In genomic region chr11:119080461-119081147, GRCm38 (mm10) we compare ENCODE assay signal across 12 mouse cellular contexts. TPM values are rescaled to one million over a fixed set of nuclear protein-coding genes. Genes with fewer than 3 reads are reported as not detected.
A peak's percentile ranks its signal among the peaks of the same experiment; 100 is the strongest.
DNase-seq lines count a peak whose midpoint lies in the region; ATAC-seq lines count a peak whose summit lies in the region.
"Had no signal": no experiment of that assay in that cellular context is flagged by ENCODE, and none has a peak within 500 bp of the region (broad histone marks: within the 10 kb centered on the region; RNA-seq: fewer than 3 reads in every experiment).

No protein-coding gene starts in this region.

- H3K4me3 ChIP-seq in kidney, embryonic 16.5 days (ENCODE audit: low read length) = no peak overlapping the region
- H3K4me3 ChIP-seq in forebrain, embryonic 11.5 days (ENCODE audit: low read depth, low read length) = peak overlapping the region; percentile 10; the same call in 1 of the 2 replicates
- H3K4me3 ChIP-seq in intestine, embryonic 16.5 days (ENCODE audit: low read length) = peak overlapping the region; percentile 7; the same call in 1 of the 2 replicates
- H3K4me3 ChIP-seq in neural tube, embryonic 11.5 days (ENCODE audit: low read depth, low read length) = peak overlapping the region; percentile 8; the same call in 1 of the 2 replicates
- H3K4me3 ChIP-seq: megakaryocyte, embryonic 14.5 days had no signal

- H3K9ac ChIP-seq in kidney, embryonic 16.5 days (replicated peaks; ENCODE audit: low read length) = 0 out of 2 replicates have a peak overlapping the region, but pooled peaks have one; percentile 14
- no peak overlapping the region for H3K9ac ChIP-seq in forebrain, embryonic 11.5 days (ENCODE audit: low read length)
- H3K9ac ChIP-seq in intestine, embryonic 16.5 days (ENCODE audit: low read depth, low read length) = 0 out of 2 replicates have a peak overlapping the region, but pooled peaks have one; percentile 19
- 0 out of 2 replicates have a peak overlapping the region, but pooled peaks have one; percentile 4 for H3K9ac ChIP-seq in neural tube, embryonic 11.5 days (ENCODE audit: low read length)

- ATAC-seq in kidney, embryonic 16.5 days (ENCODE audit: low FRiP score, low TSS enrichment) = no peak
- no peak for ATAC-seq in forebrain, embryonic 11.5 days (replicated peaks; ENCODE audit: low FRiP score)
- ATAC-seq in intestine, embryonic 16.5 days = no peak
- no peak for ATAC-seq in neural tube, embryonic 11.5 days (ENCODE audit: insufficient read depth, low FRiP score, low TSS enrichment)

- no peaks in the 10 kb centered on the region for H3K9me3 ChIP-seq in kidney, embryonic 16.5 days (ENCODE audit: low read length)
- no peaks in the 10 kb centered on the region for H3K9me3 ChIP-seq in forebrain, embryonic 11.5 days (ENCODE audit: control insufficient read depth, low read length)
- no peaks in the 10 kb centered on the region for H3K9me3 ChIP-seq in intestine, embryonic 16.5 days (ENCODE audit: control insufficient read depth, low read length)
- no peaks in the 10 kb centered on the region for H3K9me3 ChIP-seq in neural tube, embryonic 11.5 days (ENCODE audit: control insufficient read depth, low read length)
- H3K9me3 ChIP-seq: megakaryocyte, embryonic 14.5 days had no signal

- H3K36me3 ChIP-seq in kidney, embryonic 16.5 days (ENCODE audit: insufficient read depth, low read length) = peaks cover 20% of the 10 kb centered on the region
- no peaks in the 10 kb centered on the region for H3K36me3 ChIP-seq in forebrain, embryonic 11.5 days (ENCODE audit: control insufficient read depth, insufficient read depth, low read length)
- peaks cover 13% of the 10 kb centered on the region for H3K36me3 ChIP-seq in intestine, embryonic 16.5 days (ENCODE audit: control insufficient read depth, insufficient read depth, low read length)
- 0 out of 2 replicates have a peak, but pooled peaks cover 2% of the 10 kb centered on the region for H3K36me3 ChIP-seq in neural tube, embryonic 11.5 days (ENCODE audit: control insufficient read depth, insufficient read depth, low read length)

- DNase-seq in kidney, postnatal 14 days = no peak
- DNase-seq in forebrain, embryonic 11.5 days (ENCODE audit: low spot score) = peak; percentile 62
- peak; percentile 23 for DNase-seq in neural tube, embryonic 11.5 days (ENCODE audit: low spot score)
- no peak for DNase-seq in retina, postnatal 1 day
- DNase-seq in right cerebral cortex, postnatal 25 days = no peak
- no peak for DNase-seq in layer of hippocampus, adult 9-11 months
- DNase-seq: cerebellum, postnatal 14 days; gastrocnemius, postnatal 14 days; kidney, adult 2 months had no signal

- peaks cover 65% of the 10 kb centered on the region for H3K4me1 ChIP-seq in kidney, embryonic 16.5 days (ENCODE audit: insufficient read depth, low read length)
- peaks cover 50% of the 10 kb centered on the region for H3K4me1 ChIP-seq in forebrain, embryonic 11.5 days (replicated peaks; ENCODE audit: control insufficient read depth, insufficient read depth, low read length)
- peaks cover 65% of the 10 kb centered on the region for H3K4me1 ChIP-seq in intestine, embryonic 16.5 days (ENCODE audit: control insufficient read depth, insufficient read depth, low read length)
- H3K4me1 ChIP-seq in neural tube, embryonic 11.5 days (ENCODE audit: control insufficient read depth, insufficient read depth, low read length) = peaks cover 42% of the 10 kb centered on the region

- no peak overlapping the region for H3K27ac ChIP-seq in kidney, embryonic 16.5 days (ENCODE audit: low read length)
- no peak overlapping the region for H3K27ac ChIP-seq in forebrain, embryonic 11.5 days (ENCODE audit: low read depth, low read length)
- no peak overlapping the region for H3K27ac ChIP-seq in intestine, embryonic 16.5 days (ENCODE audit: low read length)
- H3K27ac ChIP-seq in neural tube, embryonic 11.5 days (ENCODE audit: low read depth, low read length) = no peak overlapping the region

- peaks cover 25% of the 10 kb centered on the region for H3K27me3 ChIP-seq in kidney, embryonic 16.5 days (ENCODE audit: insufficient read depth, low read length)
- peaks cover 46% of the 10 kb centered on the region for H3K27me3 ChIP-seq in forebrain, embryonic 11.5 days (ENCODE audit: control insufficient read depth, insufficient read depth, low read length)
- no peaks in the 10 kb centered on the region for H3K27me3 ChIP-seq in intestine, embryonic 16.5 days (replicated peaks; ENCODE audit: control insufficient read depth, insufficient read depth, low read length)
- H3K27me3 ChIP-seq in neural tube, embryonic 11.5 days (ENCODE audit: control insufficient read depth, insufficient read depth, low read length) = peaks cover 59% of the 10 kb centered on the region

- no peak overlapping the region for H3K4me2 ChIP-seq in kidney, embryonic 16.5 days (replicated peaks; ENCODE audit: low read depth, low read length)
- 0 out of 2 replicates have a peak overlapping the region, but pooled peaks have one; percentile 11 for H3K4me2 ChIP-seq in forebrain, embryonic 11.5 days (ENCODE audit: low read depth, low read length, severe bottlenecking)
- H3K4me2 ChIP-seq in intestine, embryonic 16.5 days (ENCODE audit: low read depth, low read length) = 0 out of 2 replicates have a peak overlapping the region, but pooled peaks have one; percentile 12
- peak overlapping the region; percentile 19; the same call in 1 of the 2 replicates for H3K4me2 ChIP-seq in neural tube, embryonic 11.5 days (ENCODE audit: low read depth)

- WGBS in kidney, embryonic 16.5 days = 54% methylated on average over 33 of the region's 33 CpGs
- 10% methylated on average over 33 of the region's 33 CpGs for WGBS in forebrain, embryonic 11.5 days
- 62% methylated on average over 33 of the region's 33 CpGs for WGBS in intestine, embryonic 16.5 days
- WGBS in neural tube, embryonic 11.5 days = 9% methylated on average over 33 of the region's 33 CpGs

RNA-seq across cellular contexts. Expression of gene Cbx4, which starts 5.4 kb away (rescaled TPM):
- polyA plus RNA-seq in kidney, embryonic 16.5 days (2015; fragmentation: Nextera tagmentation; extraction: Ambion mirVana) = 9.9 and 10.9 TPM in 2 replicates
- 6.4 and 7.0 TPM in 2 replicates for polyA plus RNA-seq in forebrain, embryonic 11.5 days (2014; fragmentation: Nextera tagmentation; extraction: Ambion mirVana)
- 9.3 and 10.0 TPM in 2 replicates for polyA plus RNA-seq in intestine, embryonic 16.5 days (2015; fragmentation: Nextera tagmentation; extraction: Ambion mirVana)
- 6.0 and 6.1 TPM in 2 replicates for polyA plus RNA-seq in neural tube, embryonic 11.5 days (2014; fragmentation: Nextera tagmentation; extraction: Ambion mirVana)

RNA-seq across cellular contexts. Expression of gene Cbx8, which starts 39.8 kb away (rescaled TPM):
- 8.2 and 8.5 TPM in 2 replicates for polyA plus RNA-seq in kidney, embryonic 16.5 days (2015; fragmentation: Nextera tagmentation; extraction: Ambion mirVana)
- polyA plus RNA-seq in forebrain, embryonic 11.5 days (2014; fragmentation: Nextera tagmentation; extraction: Ambion mirVana) = 9.5 and 11.2 TPM in 2 replicates
- 8.1 and 8.5 TPM in 2 replicates for polyA plus RNA-seq in intestine, embryonic 16.5 days (2015; fragmentation: Nextera tagmentation; extraction: Ambion mirVana)
- polyA plus RNA-seq in neural tube, embryonic 11.5 days (2014; fragmentation: Nextera tagmentation; extraction: Ambion mirVana) = 6.8 and 7.0 TPM in 2 replicates

RNA-seq across cellular contexts. Expression of gene Cbx2, which starts 57.8 kb away (rescaled TPM):
- polyA plus RNA-seq in kidney, embryonic 16.5 days (2015; fragmentation: Nextera tagmentation; extraction: Ambion mirVana) = 35.5 and 37.3 TPM in 2 replicates
- polyA plus RNA-seq in forebrain, embryonic 11.5 days (2014; fragmentation: Nextera tagmentation; extraction: Ambion mirVana) = 101 and 103 TPM in 2 replicates
- polyA plus RNA-seq in intestine, embryonic 16.5 days (2015; fragmentation: Nextera tagmentation; extraction: Ambion mirVana) = 17.8 and 18.1 TPM in 2 replicates
- polyA plus RNA-seq in neural tube, embryonic 11.5 days (2014; fragmentation: Nextera tagmentation; extraction: Ambion mirVana) = 61.5 and 65.0 TPM in 2 replicates

Comparison
In these comparisons a context has a peak if more than half of its experiments do, and no peak if none do; other contexts are left out.
1. DNase-seq: peak in forebrain, embryonic 11.5 days (single experiment) and neural tube, embryonic 11.5 days (single experiment); none in kidney, postnatal 14 days (single experiment), retina, postnatal 1 day (single experiment), right cerebral cortex, postnatal 25 days (single experiment) and layer of hippocampus, adult 9-11 months (single experiment).